Mouse (Mus musculus): ENCODE measurements around the gene Phtf2. TPM values are rescaled to one million over a fixed set of nuclear protein-coding genes. Genes with fewer than 3 reads are reported as not detected.

Gene Phtf2
- polyA plus RNA-seq, 1 experiment from 2014 or later, result 21.4 TPM

DNA sequence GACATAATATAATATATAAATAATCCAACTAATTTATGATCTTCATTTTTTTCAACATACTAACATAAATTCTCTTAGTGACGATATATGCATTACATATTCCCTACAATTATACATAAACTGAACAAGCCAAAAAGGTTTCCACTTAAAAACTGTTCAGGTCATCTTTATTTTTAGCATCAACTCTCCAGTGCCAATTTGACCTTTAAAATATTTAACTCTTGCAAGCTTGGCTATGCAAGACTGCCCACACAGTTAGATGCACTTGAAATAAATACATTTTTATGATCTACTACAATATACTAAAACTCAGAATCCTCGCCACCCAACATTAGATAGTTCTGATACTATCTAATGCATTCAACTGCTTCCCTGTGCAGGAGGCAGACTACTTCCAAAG, 1.5 kb downstream of the Phtf2 start:
- no peak for DNase-seq (ENCODE audit: low spot score)
- H3K9ac ChIP-seq (ENCODE audit: low read depth, low read length), result no peak overlapping the region
- peak overlapping the region; percentile 85; the same call in 1 of the 2 replicates for H3K4me3 ChIP-seq (ENCODE audit: low read depth, low read length)
- ATAC-seq (ENCODE audit: low FRiP score), result no peak
- no peaks in the 10 kb centered on the region for H3K4me1 ChIP-seq (replicated peaks; ENCODE audit: control insufficient read depth, insufficient read depth, low read length)
- H3K9me3 ChIP-seq (ENCODE audit: control insufficient read depth, low read length), result no peaks in the 10 kb centered on the region
- no peaks in the 10 kb centered on the region for H3K36me3 ChIP-seq (ENCODE audit: control insufficient read depth, insufficient read depth, low read length)
- WGBS, result 82% methylated on average over 2 of the region's 2 CpGs
- no peaks in the 10 kb centered on the region for H3K27me3 ChIP-seq (ENCODE audit: control insufficient read depth, insufficient read depth, low read length)
- no peak overlapping the region for H3K27ac ChIP-seq (ENCODE audit: low read depth, low read length)
- H3K4me2 ChIP-seq (replicated peaks; ENCODE audit: low read depth, low read length), result peak overlapping the region; percentile 54

DNA sequence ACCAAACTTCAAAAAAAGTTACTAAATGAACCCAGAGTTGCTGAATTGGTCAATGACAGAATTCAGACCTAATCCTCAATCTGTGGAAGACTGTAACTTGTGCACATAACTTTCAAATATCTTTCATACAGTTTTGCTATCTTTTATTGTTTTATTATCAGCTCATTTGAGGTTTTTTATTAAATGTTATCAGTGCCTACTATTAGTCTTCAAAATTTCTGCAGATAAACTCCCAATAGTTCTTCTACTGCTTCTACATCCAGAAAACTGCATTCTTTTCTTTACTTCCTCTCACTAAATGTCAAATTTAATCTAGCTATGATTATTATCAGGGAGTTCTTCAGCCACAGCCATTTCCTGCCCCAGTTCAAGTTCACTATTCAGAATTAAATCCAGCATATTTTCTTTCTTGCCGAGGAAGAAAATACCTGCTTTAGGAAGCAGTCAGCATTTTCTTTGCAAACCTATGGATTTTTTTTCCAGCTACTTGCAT, 4.9 kb downstream of the Phtf2 start:
- H3K27me3 ChIP-seq (ENCODE audit: control insufficient read depth, insufficient read depth, low read length), result no peaks in the 10 kb centered on the region
- DNase-seq (ENCODE audit: low spot score), result no peak
- no peak overlapping the region for H3K9ac ChIP-seq (ENCODE audit: low read depth, low read length)
- no peak overlapping the region for H3K4me2 ChIP-seq (replicated peaks; ENCODE audit: low read depth, low read length)
- no peaks in the 10 kb centered on the region for H3K4me1 ChIP-seq (replicated peaks; ENCODE audit: control insufficient read depth, insufficient read depth, low read length)
- ATAC-seq (ENCODE audit: low FRiP score), result no peak
- no peaks in the 10 kb centered on the region for H3K9me3 ChIP-seq (ENCODE audit: control insufficient read depth, low read length)
- no peaks in the 10 kb centered on the region for H3K36me3 ChIP-seq (ENCODE audit: control insufficient read depth, insufficient read depth, low read length)
- no peak overlapping the region for H3K27ac ChIP-seq (ENCODE audit: low read depth, low read length)
- 82% methylated on average over 1 of the region's 1 CpGs for WGBS
- no peak overlapping the region for H3K4me3 ChIP-seq (ENCODE audit: low read depth, low read length)

DNA sequence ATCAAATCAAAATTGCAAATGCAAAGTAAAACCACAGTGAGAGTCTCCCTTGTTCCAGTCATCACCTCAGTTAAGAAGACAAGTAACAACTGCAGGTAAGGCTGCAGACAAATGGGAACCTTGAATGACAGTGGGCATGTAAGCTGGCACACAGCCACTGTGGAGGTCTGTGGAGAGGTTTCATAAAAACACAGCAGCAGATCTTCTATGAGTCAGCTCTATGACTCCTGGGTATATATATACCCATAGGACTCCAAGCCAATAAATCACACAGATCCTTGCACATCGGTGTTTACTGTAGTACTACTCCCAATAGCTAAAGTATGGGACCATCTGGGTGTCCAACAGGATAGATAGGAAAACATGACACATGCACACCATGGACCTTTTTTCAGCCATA, 8.8 kb downstream of the Phtf2 start:
- no peak overlapping the region for H3K4me3 ChIP-seq (ENCODE audit: low read depth, low read length)
- no peaks in the 10 kb centered on the region for H3K27me3 ChIP-seq (ENCODE audit: control insufficient read depth, insufficient read depth, low read length)
- no peaks in the 10 kb centered on the region for H3K4me1 ChIP-seq (replicated peaks; ENCODE audit: control insufficient read depth, insufficient read depth, low read length)
- no peak for DNase-seq (ENCODE audit: low spot score)
- WGBS, result 96% methylated on average over 1 of the region's 1 CpGs
- H3K9me3 ChIP-seq (ENCODE audit: control insufficient read depth, low read length), result no peaks in the 10 kb centered on the region
- H3K4me2 ChIP-seq (replicated peaks; ENCODE audit: low read depth, low read length), result no peak overlapping the region
- ATAC-seq (ENCODE audit: low FRiP score), result no peak
- no peaks in the 10 kb centered on the region for H3K36me3 ChIP-seq (ENCODE audit: control insufficient read depth, insufficient read depth, low read length)
- no peak overlapping the region for H3K9ac ChIP-seq (ENCODE audit: low read depth, low read length)
- H3K27ac ChIP-seq (ENCODE audit: low read depth, low read length), result no peak overlapping the region

DNA sequence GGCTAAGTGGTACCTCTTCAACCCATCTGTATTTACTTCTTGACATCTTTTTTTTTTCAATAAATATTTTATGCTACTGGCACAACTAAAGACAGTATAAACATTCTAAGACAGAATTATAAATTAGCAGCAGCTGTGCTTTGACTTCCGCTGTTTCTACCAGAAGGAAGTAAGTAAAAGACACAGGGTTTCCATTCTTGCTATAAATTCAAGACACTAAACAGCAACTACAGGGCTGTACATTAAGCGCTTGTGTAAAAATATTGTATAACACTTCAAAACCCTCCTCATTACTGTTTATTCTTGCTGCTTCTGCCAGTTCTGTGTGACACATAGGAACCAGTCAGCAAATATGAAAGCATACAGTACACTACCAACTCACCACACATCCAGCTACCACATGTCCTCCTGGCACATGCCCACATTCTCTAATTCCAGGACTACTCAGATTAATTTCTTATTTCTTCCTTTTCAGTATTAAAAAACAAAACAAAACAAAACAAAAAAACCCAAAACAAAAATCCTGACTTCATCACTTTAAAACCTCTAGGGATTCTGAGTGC, 16.6 kb downstream of the Phtf2 start:
- H3K9me3 ChIP-seq (ENCODE audit: control insufficient read depth, low read length), result no peaks in the 10 kb centered on the region
- H3K9ac ChIP-seq (ENCODE audit: low read depth, low read length), result no peak overlapping the region
- H3K27me3 ChIP-seq (ENCODE audit: control insufficient read depth, insufficient read depth, low read length), result no peaks in the 10 kb centered on the region
- WGBS, result 98% methylated on average over 2 of the region's 2 CpGs
- DNase-seq (ENCODE audit: low spot score) (no peak), ATAC-seq (ENCODE audit: low FRiP score) (no peak)
- no peaks in the 10 kb centered on the region for H3K4me1 ChIP-seq (replicated peaks; ENCODE audit: control insufficient read depth, insufficient read depth, low read length)
- H3K36me3 ChIP-seq (ENCODE audit: control insufficient read depth, insufficient read depth, low read length), result no peaks in the 10 kb centered on the region
- H3K27ac ChIP-seq (ENCODE audit: low read depth, low read length), result no peak overlapping the region
- H3K4me2 ChIP-seq (replicated peaks; ENCODE audit: low read depth, low read length), result no peak overlapping the region
- H3K4me3 ChIP-seq (ENCODE audit: low read depth, low read length), result no peak overlapping the region

DNA sequence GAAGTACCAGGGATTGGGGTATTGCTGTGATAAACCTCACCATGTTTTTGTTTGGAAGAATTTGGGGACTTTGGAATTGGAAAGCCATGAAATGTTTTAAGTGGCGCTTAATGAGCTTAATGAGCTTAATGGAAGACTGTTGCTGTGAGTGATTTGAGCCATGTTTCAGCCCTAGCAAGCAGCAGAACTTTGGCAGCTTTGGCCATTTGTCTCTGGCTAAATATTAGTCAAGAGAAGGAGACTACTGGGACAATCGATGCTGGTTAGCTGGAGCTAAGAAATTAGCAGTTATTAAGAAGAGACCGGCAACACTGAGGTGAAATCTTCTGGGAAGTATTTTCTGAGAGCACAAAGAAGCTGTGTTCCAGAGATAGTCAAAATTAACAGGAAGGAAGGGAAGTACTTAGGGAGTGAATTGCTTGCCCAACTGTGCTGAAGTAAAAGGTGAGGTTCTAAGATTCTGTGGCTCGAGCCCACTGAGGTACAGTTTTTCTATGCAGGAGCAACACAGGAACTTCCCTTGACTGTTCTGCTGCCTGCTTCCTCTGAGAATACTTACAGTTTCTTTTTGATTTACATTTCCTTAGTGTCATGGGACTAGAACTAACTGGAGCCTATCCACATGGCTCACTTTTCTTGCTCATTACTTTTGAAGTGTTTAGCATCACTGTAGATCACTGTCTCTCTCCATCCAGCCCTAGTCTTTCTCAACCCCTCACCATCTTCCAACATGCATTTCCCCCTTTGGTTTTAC, 17.5 kb downstream of the Phtf2 start:
- Histone ChIP-seq H3K27me3 (ENCODE audit: control insufficient read depth, insufficient read depth, low read length) (no peaks in the 10 kb centered on the region), H3K27ac (ENCODE audit: low read depth, low read length) (no peak overlapping the region), H3K4me2 (replicated peaks; ENCODE audit: low read depth, low read length) (no peak overlapping the region), H3K4me3 (ENCODE audit: low read depth, low read length) (no peak overlapping the region), H3K4me1 (replicated peaks; ENCODE audit: control insufficient read depth, insufficient read depth, low read length) (no peaks in the 10 kb centered on the region), H3K36me3 (ENCODE audit: control insufficient read depth, insufficient read depth, low read length) (no peaks in the 10 kb centered on the region), H3K9ac (ENCODE audit: low read depth, low read length) (no peak overlapping the region), H3K9me3 (ENCODE audit: control insufficient read depth, low read length) (no peaks in the 10 kb centered on the region)
- DNase-seq (ENCODE audit: low spot score) (no peak), ATAC-seq (ENCODE audit: low FRiP score) (no peak)
- WGBS, result 85% methylated on average over 4 of the region's 4 CpGs

DNA sequence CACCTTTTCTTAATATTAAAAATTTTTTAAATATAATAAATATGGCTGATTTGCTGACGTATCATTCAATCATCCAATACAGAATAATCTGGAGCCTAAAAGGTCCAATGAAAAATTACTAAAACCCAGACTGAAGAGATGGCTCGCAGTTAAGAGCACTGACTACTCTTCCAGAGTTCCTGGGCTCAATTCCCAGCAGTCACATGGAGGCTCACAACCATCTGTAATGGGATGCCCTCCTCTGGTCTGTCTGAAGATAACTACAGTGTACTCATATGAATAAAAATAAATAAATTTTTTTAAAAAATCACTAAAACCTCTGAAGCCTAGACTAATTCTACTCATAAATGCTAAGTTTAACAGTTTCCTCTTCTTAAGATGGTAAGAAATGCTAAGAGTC, 20.0 kb downstream of the Phtf2 start:
- no peaks in the 10 kb centered on the region for H3K36me3 ChIP-seq (ENCODE audit: control insufficient read depth, insufficient read depth, low read length)
- H3K4me1 ChIP-seq (replicated peaks; ENCODE audit: control insufficient read depth, insufficient read depth, low read length), result no peaks in the 10 kb centered on the region
- DNase-seq (ENCODE audit: low spot score), result no peak
- 88% methylated on average over 2 of the region's 2 CpGs for WGBS
- H3K4me2 ChIP-seq (replicated peaks; ENCODE audit: low read depth, low read length), result no peak overlapping the region
- no peak overlapping the region for H3K9ac ChIP-seq (ENCODE audit: low read depth, low read length)
- no peak overlapping the region for H3K4me3 ChIP-seq (ENCODE audit: low read depth, low read length)
- no peak overlapping the region for H3K27ac ChIP-seq (ENCODE audit: low read depth, low read length)
- H3K9me3 ChIP-seq (ENCODE audit: control insufficient read depth, low read length), result no peaks in the 10 kb centered on the region
- ATAC-seq (ENCODE audit: low FRiP score), result no peak
- H3K27me3 ChIP-seq (ENCODE audit: control insufficient read depth, insufficient read depth, low read length), result no peaks in the 10 kb centered on the region

DNA sequence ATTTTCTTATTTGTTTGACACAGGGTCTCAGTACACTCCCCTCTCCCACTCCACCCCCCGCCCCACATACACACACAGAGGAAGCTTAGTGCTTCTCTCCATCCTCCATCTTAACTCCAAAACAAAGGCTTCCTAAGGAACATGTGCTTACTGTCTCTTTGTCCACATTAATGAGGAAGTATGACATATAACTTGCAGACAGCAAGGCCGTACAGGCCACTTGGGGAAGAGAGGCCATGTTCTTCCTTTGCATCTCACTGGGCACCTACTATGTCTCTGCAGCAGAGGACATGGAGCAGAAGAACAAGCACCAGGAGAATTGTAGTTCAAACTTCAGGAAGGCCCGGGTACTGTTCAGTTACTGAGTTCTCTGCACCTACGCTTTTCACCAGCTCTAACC, 21.4 kb downstream of the Phtf2 start:
- H3K27ac ChIP-seq (ENCODE audit: low read depth, low read length), result no peak overlapping the region
- H3K4me1 ChIP-seq (replicated peaks; ENCODE audit: control insufficient read depth, insufficient read depth, low read length), result no peaks in the 10 kb centered on the region
- no peak overlapping the region for H3K9ac ChIP-seq (ENCODE audit: low read depth, low read length)
- 95% methylated on average over 4 of the region's 4 CpGs for WGBS
- no peak overlapping the region for H3K4me3 ChIP-seq (ENCODE audit: low read depth, low read length)
- H3K4me2 ChIP-seq (replicated peaks; ENCODE audit: low read depth, low read length), result no peak overlapping the region
- ATAC-seq (ENCODE audit: low FRiP score) (no peak), DNase-seq (ENCODE audit: low spot score) (no peak)
- H3K36me3 ChIP-seq (ENCODE audit: control insufficient read depth, insufficient read depth, low read length), result no peaks in the 10 kb centered on the region
- H3K27me3 ChIP-seq (ENCODE audit: control insufficient read depth, insufficient read depth, low read length), result no peaks in the 10 kb centered on the region
- no peaks in the 10 kb centered on the region for H3K9me3 ChIP-seq (ENCODE audit: control insufficient read depth, low read length)

DNA sequence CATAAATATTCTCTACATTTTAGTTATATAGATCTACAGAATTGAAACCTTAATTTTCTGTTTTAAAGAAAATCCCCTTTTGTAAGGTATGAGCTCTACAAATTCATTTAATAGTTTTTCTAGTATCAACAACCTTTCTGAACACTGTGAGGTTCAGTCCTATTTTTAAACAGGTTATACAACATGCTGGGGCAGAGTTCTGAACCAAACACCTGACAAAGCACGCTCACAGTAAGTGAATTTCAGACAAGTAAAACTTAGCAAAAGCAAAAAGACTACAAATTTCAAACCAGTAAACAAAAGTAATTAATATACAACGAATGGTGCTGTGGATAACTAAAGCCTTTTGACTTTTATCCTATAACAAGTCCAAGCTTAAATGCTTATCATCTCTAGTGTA, 23.5 kb downstream of the Phtf2 start:
- H3K36me3 ChIP-seq (ENCODE audit: control insufficient read depth, insufficient read depth, low read length), result no peaks in the 10 kb centered on the region
- H3K4me3 ChIP-seq (ENCODE audit: low read depth, low read length), result no peak overlapping the region
- 95% methylated on average over 2 of the region's 2 CpGs for WGBS
- no peak for ATAC-seq (ENCODE audit: low FRiP score)
- no peak overlapping the region for H3K4me2 ChIP-seq (replicated peaks; ENCODE audit: low read depth, low read length)
- no peak overlapping the region for H3K27ac ChIP-seq (ENCODE audit: low read depth, low read length)
- no peak overlapping the region for H3K9ac ChIP-seq (ENCODE audit: low read depth, low read length)
- H3K4me1 ChIP-seq (replicated peaks; ENCODE audit: control insufficient read depth, insufficient read depth, low read length), result no peaks in the 10 kb centered on the region
- no peak for DNase-seq (ENCODE audit: low spot score)
- H3K9me3 ChIP-seq (ENCODE audit: control insufficient read depth, low read length), result no peaks in the 10 kb centered on the region
- no peaks in the 10 kb centered on the region for H3K27me3 ChIP-seq (ENCODE audit: control insufficient read depth, insufficient read depth, low read length)

DNA sequence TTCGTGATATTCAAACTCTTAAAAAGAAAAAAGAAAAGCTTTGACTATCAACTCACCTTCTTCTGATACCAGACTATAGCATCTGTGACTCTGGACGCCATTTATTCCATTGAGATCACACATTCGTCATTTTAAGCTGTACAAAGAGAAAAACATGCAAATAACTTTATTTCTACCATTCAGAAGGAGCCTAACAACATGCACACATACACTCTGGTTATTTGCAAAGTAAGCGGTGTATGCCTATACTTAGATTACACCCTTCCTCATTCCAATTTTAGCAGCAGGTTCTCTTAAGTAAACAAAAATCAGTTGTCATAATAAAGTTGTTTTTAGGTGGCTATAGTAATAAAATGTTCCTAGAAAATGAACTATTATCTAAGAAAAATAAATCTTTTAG, 26.9 kb downstream of the Phtf2 start:
- Histone ChIP-seq H3K4me2 (replicated peaks; ENCODE audit: low read depth, low read length) (no peak overlapping the region), H3K4me3 (ENCODE audit: low read depth, low read length) (no peak overlapping the region), H3K9ac (ENCODE audit: low read depth, low read length) (no peak overlapping the region), H3K9me3 (ENCODE audit: control insufficient read depth, low read length) (no peaks in the 10 kb centered on the region), H3K27me3 (ENCODE audit: control insufficient read depth, insufficient read depth, low read length) (no peaks in the 10 kb centered on the region), H3K36me3 (ENCODE audit: control insufficient read depth, insufficient read depth, low read length) (no peaks in the 10 kb centered on the region), H3K27ac (ENCODE audit: low read depth, low read length) (no peak overlapping the region), H3K4me1 (replicated peaks; ENCODE audit: control insufficient read depth, insufficient read depth, low read length) (no peaks in the 10 kb centered on the region)
- ATAC-seq (ENCODE audit: low FRiP score), result no peak
- WGBS, result 90% methylated on average over 4 of the region's 4 CpGs
- DNase-seq (ENCODE audit: low spot score), result no peak

Data from hindbrain, embryonic 11.5 days (tissue).